Mouse (Mus musculus) small intestine, adult 2 months (tissue): ENCODE measurements around the gene Gm9747.

Source experiments
- CTCF ChIP-seq: fragments of 200-500 bp; IDR thresholded peaks from 2 replicates; pipeline ENCODE4 v1.5.1; 2012; ENCODE audit warnings: low read depth, mild to moderate bottlenecking, control low read depth, inconsistent platforms, low read length, moderate library complexity, mixed read lengths; ENCODE audit not compliant: insufficient replicate concordance, insufficient read length; ENCODE audit errors: extremely low read depth
- POLR2A ChIP-seq: fragments of 200-500 bp; IDR thresholded peaks from 2 replicates; pipeline ENCODE4 v1.6.1; 2012; ENCODE audit warnings: low read depth, mild to moderate bottlenecking, control low read depth, inconsistent platforms, low read length, moderate library complexity

GRCm38 (mm10) chr1:82281823-82282222 is 48.9 kb downstream of the Gm9747 start:
- TF ChIP-seq CTCF, result no peak
- no peak for TF ChIP-seq POLR2A
